Mouse (Mus musculus) G1E (cell line): ENCODE data around the gene Daam2. TPM values are rescaled to one million over a fixed set of nuclear protein-coding genes. Genes with fewer than 3 reads are reported as not detected.

Experiments
- ATAC-seq: 2 replicates; pipeline ENCODE4 v1.8.0; 2016; ENCODE audit warnings: mild to moderate bottlenecking; ENCODE audit not compliant: insufficient number of reproducible peaks, poor library complexity, low FRiP score, severe bottlenecking; ENCODE audit errors: extremely low read depth
- DNase-seq: peaks from one replicate; pipeline ENCODE4 v3.0.0; 2012; ENCODE audit warnings: low spot score
- H3K27me3 ChIP-seq: 2 replicates; pipeline ENCODE4 v1.6.1; 2012; ENCODE audit warnings: mild to moderate bottlenecking, low read length, inconsistent platforms; ENCODE audit not compliant: insufficient read depth
- H3K36me3 ChIP-seq: replicated peaks from 2 replicates; pipeline ENCODE3; 2012; ENCODE audit warnings: mild to moderate bottlenecking, inconsistent platforms
- H3K4me1 ChIP-seq: 2 replicates; pipeline ENCODE4 v1.6.1; 2012; ENCODE audit warnings: low read depth, low read length, inconsistent platforms, mixed read lengths; ENCODE audit not compliant: insufficient read depth
- H3K4me3 ChIP-seq: 2 replicates; pipeline ENCODE4 v1.5.1; 2012; ENCODE audit warnings: low read depth, mild to moderate bottlenecking, inconsistent platforms, low read length, moderate library complexity, mixed read lengths
- H3K9me3 ChIP-seq: replicated peaks from 2 replicates; pipeline ENCODE4 v1.6.1; 2012; ENCODE audit warnings: inconsistent platforms
- CTCF ChIP-seq: IDR thresholded peaks from 2 replicates; pipeline ENCODE4 v1.5.1; 2012; ENCODE audit warnings: low read depth, low read length, inconsistent platforms, mixed read lengths
- GATA1 ChIP-seq: IDR thresholded peaks from 2 replicates; pipeline ENCODE4 v1.6.1; 2012; ENCODE audit warnings: borderline replicate concordance, low read length, inconsistent platforms, mixed read lengths
- GATA2 ChIP-seq: IDR thresholded peaks from 2 replicates; pipeline ENCODE4 v1.6.1; 2012; ENCODE audit warnings: low read depth, low read length, inconsistent platforms, borderline replicate concordance
- POLR2AphosphoS5 ChIP-seq: IDR thresholded peaks from 2 replicates; pipeline ENCODE4 v1.6.1; 2012; ENCODE audit warnings: low read depth, low read length, inconsistent platforms; ENCODE audit not compliant: insufficient replicate concordance
- TAL1 ChIP-seq: conservative IDR thresholded peaks from 2 replicates; pipeline ENCODE4 v1.6.1; 2012; ENCODE audit warnings: low read depth, low read length, inconsistent platforms, mixed read lengths
- polyA plus RNA-seq: library from polyadenylated mRNA; stranded (reverse); fragments of >175 nt; gene quantifications from 2 replicates; pipeline ENCODE4 v1.2.3, GENCODE M21; 2012
- total RNA-seq, 2 experiments: library from RNA; stranded (forward) in 1 of 2; stranded (reverse) in 1 of 2; fragments of 200-1000 nt in 1 of 2; fragments of >200 nt in 1 of 2; fragmentation: Nextera tagmentation in 1 of 2; gene quantifications; 2 replicates each; pipeline ENCODE4 v1.2.3; 2014 to 2017

Daam2 gene
- total and polyA plus RNA-seq, 3 experiments, result 0.05 TPM; not detected in 2

- DNase-seq (no peak), ATAC-seq (no peak)
- no peaks in the 10 kb centered on the region for H3K36me3 ChIP-seq
- TF ChIP-seq POLR2AphosphoS5 (no peak), CTCF (no peak), GATA1 (no peak), GATA2 (no peak), TAL1 (no peak)
- H3K27me3 ChIP-seq, result no peaks in the 10 kb centered on the region
- H3K4me3 ChIP-seq, result no peak overlapping the region
- no peaks in the 10 kb centered on the region for H3K4me1 ChIP-seq
- H3K9me3 ChIP-seq, result peaks cover 67% of the 10 kb centered on the region
Measured at GRCm38 (mm10) chr17:49526566-49526965, 37.6 kb downstream of the Daam2 start.

- no peaks in the 10 kb centered on the region for H3K27me3 ChIP-seq
- H3K36me3 ChIP-seq, result no peaks in the 10 kb centered on the region
- DNase-seq, result no peak
- TF ChIP-seq TAL1 (no peak), CTCF (no peak), GATA2 (no peak), GATA1 (no peak), POLR2AphosphoS5 (no peak)
- no peak overlapping the region for H3K4me3 ChIP-seq
- no peak for ATAC-seq
- peaks cover 69% of the 10 kb centered on the region for H3K9me3 ChIP-seq
- H3K4me1 ChIP-seq, result no peaks in the 10 kb centered on the region
Measured at GRCm38 (mm10) chr17:49525911-49526310, 38.2 kb downstream of the Daam2 start.

GRCm38 (mm10) chr17:49524584-49524983 lies 39.6 kb downstream of the Daam2 start:
- Histone ChIP-seq H3K36me3 (no peaks in the 10 kb centered on the region), H3K9me3 (peaks cover 76% of the 10 kb centered on the region), H3K27me3 (no peaks in the 10 kb centered on the region), H3K4me3 (no peak overlapping the region), H3K4me1 (no peaks in the 10 kb centered on the region)
- ATAC-seq, result no peak
- TF ChIP-seq POLR2AphosphoS5, result no peak
- TF ChIP-seq TAL1, result no peak
- TF ChIP-seq CTCF, result no peak
- TF ChIP-seq GATA2, result no peak
- TF ChIP-seq GATA1, result no peak
- no peak for DNase-seq

- H3K4me1 ChIP-seq, result no peaks in the 10 kb centered on the region
- ATAC-seq (no peak), DNase-seq (no peak)
- no peak overlapping the region for H3K4me3 ChIP-seq
- peaks cover 77% of the 10 kb centered on the region for H3K9me3 ChIP-seq
- TF ChIP-seq POLR2AphosphoS5 (no peak), GATA2 (no peak), TAL1 (no peak), CTCF (no peak), GATA1 (no peak)
- no peaks in the 10 kb centered on the region for H3K27me3 ChIP-seq
- H3K36me3 ChIP-seq, result no peaks in the 10 kb centered on the region
Measured at GRCm38 (mm10) chr17:49522435-49522834, 41.7 kb downstream of the Daam2 start.

- Histone ChIP-seq H3K4me1 (no peaks in the 10 kb centered on the region), H3K36me3 (no peaks in the 10 kb centered on the region), H3K9me3 (peaks cover 75% of the 10 kb centered on the region), H3K4me3 (no peak overlapping the region), H3K27me3 (no peaks in the 10 kb centered on the region)
- no peak for DNase-seq
- TF ChIP-seq POLR2AphosphoS5, result no peak
- TF ChIP-seq GATA1, result no peak
- TF ChIP-seq CTCF, result no peak
- TF ChIP-seq TAL1, result no peak
- no peak for TF ChIP-seq GATA2
- no peak for ATAC-seq
Measured at GRCm38 (mm10) chr17:49522002-49522401, 42.1 kb downstream of the Daam2 start.

- no peaks in the 10 kb centered on the region for H3K36me3 ChIP-seq
- peaks cover 75% of the 10 kb centered on the region for H3K9me3 ChIP-seq
- no peaks in the 10 kb centered on the region for H3K27me3 ChIP-seq
- DNase-seq (no peak), ATAC-seq (no peak)
- no peaks in the 10 kb centered on the region for H3K4me1 ChIP-seq
- TF ChIP-seq CTCF (no peak), GATA2 (no peak), POLR2AphosphoS5 (no peak), GATA1 (no peak), TAL1 (no peak)
- H3K4me3 ChIP-seq, result no peak overlapping the region
Measured at GRCm38 (mm10) chr17:49520674-49521073, 43.5 kb downstream of the Daam2 start.
